Mouse (Mus musculus): Measurements from ENCODE around the gene Gm4303. TPM values are rescaled to one million over a fixed set of nuclear protein-coding genes. Genes with fewer than 3 reads are reported as not detected.
"Not testable (repeated sequence)": the region's sequence is repeated elsewhere in the genome, so short reads cannot be mapped to it uniquely, and the experiment has no call there.

Gene Gm4303
- total RNA-seq (2021): not detected
- long read RNA-seq, experiment 1: 0 reads
- long read RNA-seq, experiment 2: 0 reads

DNA sequence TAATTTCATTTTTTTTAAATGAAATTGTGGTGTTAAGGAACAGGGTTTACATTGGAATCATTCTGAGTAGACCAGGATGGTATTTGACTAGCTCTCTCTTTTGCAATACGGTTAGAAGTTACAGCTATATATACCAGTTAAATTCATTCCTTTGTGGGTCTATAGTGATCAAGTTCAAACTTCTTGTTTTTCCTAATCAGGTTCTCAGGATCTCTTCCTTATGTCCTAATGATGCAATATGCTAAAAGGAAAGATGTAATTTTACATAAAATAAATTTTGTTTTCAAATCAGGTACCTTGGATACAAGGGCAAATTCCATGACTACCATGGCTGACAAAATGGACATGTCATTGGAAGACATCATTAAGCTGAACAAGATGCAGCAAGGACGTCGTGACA is at the start of gene Gm4303:
TSS of gene Gm4303 (plus strand) at position 301 of the 400 bp plus-strand sequence.
- not testable (repeated sequence) for DNase-seq (ENCODE audit: low spot score in 2 of 2)

DNA sequence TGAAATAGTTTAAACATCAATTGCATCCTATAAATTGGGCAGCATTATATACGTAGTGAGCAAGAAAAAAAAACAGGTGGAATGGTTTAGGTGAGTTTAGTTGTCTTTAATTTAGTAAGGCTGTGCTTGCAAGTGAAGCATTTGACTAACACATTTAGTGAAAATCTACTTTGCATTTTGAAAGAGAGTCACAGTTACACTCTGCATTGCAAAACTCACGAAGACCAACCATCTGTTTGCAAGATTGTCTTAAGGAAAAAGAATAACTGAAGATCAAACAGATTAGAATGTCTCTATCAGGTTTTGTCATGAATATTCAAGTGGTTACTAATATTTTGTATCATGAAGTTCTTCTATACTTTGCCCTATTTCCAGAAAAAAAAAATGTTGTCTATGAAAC is 49.7 kb upstream of the Gm4303 start:
- DNase-seq (ENCODE audit: low spot score in 2 of 2): no peak

DNA sequence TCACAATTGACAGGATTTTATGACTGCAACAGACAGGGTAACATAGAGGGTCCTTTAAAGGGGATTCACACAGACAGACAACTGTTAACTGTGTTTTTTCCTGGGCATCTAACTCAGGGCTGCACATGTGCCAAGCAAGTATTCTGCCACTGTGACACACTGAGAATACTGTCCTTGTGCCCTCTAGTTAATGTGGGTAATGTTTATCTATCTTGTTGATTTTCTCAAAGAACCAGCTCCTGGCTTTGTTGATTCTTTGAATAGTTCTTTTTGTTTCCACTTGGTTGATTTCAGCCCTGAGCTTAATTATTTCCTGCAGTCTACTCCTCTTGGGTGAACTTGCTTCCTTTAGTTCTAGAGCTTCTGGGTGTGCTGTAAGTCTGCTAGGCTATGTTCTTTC is 45.7 kb upstream of the Gm4303 start:
- DNase-seq (ENCODE audit: low spot score in 2 of 2): not testable (repeated sequence)

DNA sequence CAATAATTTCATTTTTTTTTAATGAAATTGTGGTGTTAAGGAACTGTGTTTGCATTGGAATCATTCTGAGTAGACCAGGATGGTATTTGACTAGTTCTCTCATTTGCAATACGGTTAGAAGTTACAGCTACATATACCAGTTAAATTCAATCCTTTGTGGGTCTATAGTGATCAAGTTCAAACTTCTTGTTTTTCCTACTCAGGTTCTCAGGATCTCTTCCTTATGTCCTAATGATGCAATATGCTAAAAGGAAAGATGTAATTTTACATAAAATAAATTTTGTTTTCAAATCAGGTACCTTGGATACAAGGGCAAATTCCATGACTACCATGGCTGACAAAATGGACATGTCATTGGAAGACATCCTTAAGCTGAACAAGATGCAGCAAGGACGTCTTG is 10.4 kb upstream of the Gm4303 start, which contains the start of gene Gm4301:
TSS of gene Gm4301 (plus strand) at position 301 of the 400 bp plus-strand sequence.
- not testable (repeated sequence) for DNase-seq (ENCODE audit: low spot score in 2 of 2)

DNA sequence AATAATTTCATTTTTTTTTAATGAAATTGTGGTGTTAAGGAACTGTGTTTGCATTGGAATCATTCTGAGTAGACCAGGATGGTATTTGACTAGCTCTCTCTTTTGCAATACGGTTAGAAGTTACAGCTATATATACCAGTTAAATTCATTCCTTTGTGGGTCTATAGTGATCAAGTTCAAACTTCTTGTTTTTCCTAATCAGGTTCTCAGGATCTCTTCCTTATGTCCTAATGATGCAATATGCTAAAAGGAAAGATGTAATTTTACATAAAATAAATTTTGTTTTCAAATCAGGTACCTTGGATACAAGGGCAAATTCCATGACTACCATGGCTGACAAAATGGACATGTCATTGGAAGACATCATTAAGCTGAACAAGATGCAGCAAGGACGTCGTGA is 5.2 kb upstream of the Gm4303 start, which contains the start of gene Gm4302:
TSS of gene Gm4302 (plus strand) at position 301 of the 400 bp plus-strand sequence.
- DNase-seq (ENCODE audit: low spot score in 2 of 2): not testable (repeated sequence)

DNA sequence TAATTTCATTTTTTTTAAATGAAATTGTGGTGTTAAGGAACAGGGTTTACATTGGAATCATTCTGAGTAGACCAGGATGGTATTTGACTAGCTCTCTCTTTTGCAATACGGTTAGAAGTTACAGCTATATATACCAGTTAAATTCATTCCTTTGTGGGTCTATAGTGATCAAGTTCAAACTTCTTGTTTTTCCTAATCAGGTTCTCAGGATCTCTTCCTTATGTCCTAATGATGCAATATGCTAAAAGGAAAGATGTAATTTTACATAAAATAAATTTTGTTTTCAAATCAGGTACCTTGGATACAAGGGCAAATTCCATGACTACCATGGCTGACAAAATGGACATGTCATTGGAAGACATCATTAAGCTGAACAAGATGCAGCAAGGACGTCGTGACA is 5.0 kb downstream of the Gm4303 start, which contains the start of gene Gm4305:
TSS of gene Gm4305 (plus strand) at position 301 of the 400 bp plus-strand sequence.
- DNase-seq (ENCODE audit: low spot score in 2 of 2): not testable (repeated sequence)

DNA sequence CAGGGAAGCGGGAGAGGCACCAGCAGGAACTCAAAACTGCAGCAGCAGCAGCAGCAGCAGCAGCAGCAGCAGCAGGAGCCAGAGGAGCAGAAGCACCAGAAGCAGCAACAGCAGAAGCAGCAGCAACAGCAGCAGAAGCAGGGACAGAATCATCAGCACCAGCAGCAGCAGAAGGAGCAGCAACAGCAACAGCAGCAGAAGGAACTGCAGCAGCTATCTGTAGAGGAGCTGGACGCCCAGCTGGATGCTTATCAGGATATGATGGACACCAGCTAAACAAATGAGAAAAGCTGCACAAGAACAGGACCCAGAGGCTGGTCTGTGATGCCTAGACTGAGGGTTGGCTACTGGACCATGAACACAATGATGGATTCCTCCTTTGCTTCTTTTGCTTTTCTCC is 11.1 kb downstream of the Gm4303 start:
- peak; percentile 2 to 3 for DNase-seq (ENCODE audit: low spot score in 2 of 2)

DNA sequence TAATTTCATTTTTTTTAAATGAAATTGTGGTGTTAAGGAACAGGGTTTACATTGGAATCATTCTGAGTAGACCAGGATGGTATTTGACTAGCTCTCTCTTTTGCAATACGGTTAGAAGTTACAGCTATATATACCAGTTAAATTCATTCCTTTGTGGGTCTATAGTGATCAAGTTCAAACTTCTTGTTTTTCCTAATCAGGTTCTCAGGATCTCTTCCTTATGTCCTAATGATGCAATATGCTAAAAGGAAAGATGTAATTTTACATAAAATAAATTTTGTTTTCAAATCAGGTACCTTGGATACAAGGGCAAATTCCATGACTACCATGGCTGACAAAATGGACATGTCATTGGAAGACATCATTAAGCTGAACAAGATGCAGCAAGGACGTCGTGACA is 15.3 kb downstream of the Gm4303 start, which contains the start of gene Gm4307:
TSS of gene Gm4307 (plus strand) at position 301 of the 400 bp plus-strand sequence.
- DNase-seq (ENCODE audit: low spot score in 2 of 2): not testable (repeated sequence)

DNA sequence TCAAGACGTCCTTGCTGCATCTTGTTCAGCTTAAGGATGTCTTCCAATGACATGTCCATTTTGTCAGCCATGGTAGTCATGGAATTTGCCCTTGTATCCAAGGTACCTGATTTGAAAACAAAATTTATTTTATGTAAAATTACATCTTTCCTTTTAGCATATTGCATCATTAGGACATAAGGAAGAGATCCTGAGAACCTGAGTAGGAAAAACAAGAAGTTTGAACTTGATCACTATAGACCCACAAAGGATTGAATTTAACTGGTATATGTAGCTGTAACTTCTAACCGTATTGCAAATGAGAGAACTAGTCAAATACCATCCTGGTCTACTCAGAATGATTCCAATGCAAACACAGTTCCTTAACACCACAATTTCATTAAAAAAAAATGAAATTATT is 36.7 kb downstream of the Gm4303 start, which contains the start of gene Gm4312:
TSS of gene Gm4312 (minus strand) at position 101 of the 400 bp plus-strand sequence.
- not testable (repeated sequence) for DNase-seq (ENCODE audit: low spot score in 2 of 2)

Other genes with a start within 250 kb of the Gm4303 start
- gene Gm4301, start 10.3 kb upstream of the Gm4303 start, total RNA-seq (2021): not detected
- not detected for gene Gm4302, start 5.1 kb upstream of the Gm4303 start, total RNA-seq (2021)
- gene Gm4305, start 5.1 kb downstream of the Gm4303 start, total RNA-seq (2021): not detected
- not detected for gene Gm4307, start 15.4 kb downstream of the Gm4303 start, total RNA-seq (2021)
- not detected for gene Gm4312, start 36.6 kb downstream of the Gm4303 start, total RNA-seq (2021)
- 10 to 100 TPM; 11.3 to 13.3 TPM for gene Tmtc3, start 141.4 kb downstream of the Gm4303 start, total RNA-seq (2021)
- 10 to 100 TPM; 11.0 to 12.4 TPM for gene Cep290, start 141.6 kb downstream of the Gm4303 start, total RNA-seq (2021)
- 10 to 100 TPM; 24.5 to 26.9 TPM for gene 4930430F08Rik, start 244.5 kb downstream of the Gm4303 start, total RNA-seq (2021)
- not detected for gene 1700017N19Rik, start 244.5 kb downstream of the Gm4303 start, total RNA-seq (2021)

Data from layer of hippocampus, postnatal 14 days (tissue).